12 mouse cellular contexts compared by ENCODE assay signal in genomic region chr7:73535861-73536200, GRCm38 (mm10). TPM values are rescaled to one million over a fixed set of nuclear protein-coding genes. Genes with fewer than 3 reads are reported as not detected.
DNase-seq lines count a peak whose midpoint lies in the region; ATAC-seq and TF ChIP-seq lines count a peak whose summit lies in the region.
"Had no signal": no experiment of that assay in that cellular context is flagged by ENCODE, and none has a peak within 500 bp of the region (broad histone marks: within the 10 kb centered on the region; RNA-seq: fewer than 3 reads in every experiment).

No protein-coding gene starts in this region.

- WGBS in lung, embryonic 14.5 days: 54% methylated on average over 4 of the region's 4 CpGs
- WGBS in lung, adult 2 months: 30% methylated on average over 4 of the region's 4 CpGs
- 45% methylated on average over 4 of the region's 4 CpGs for WGBS in forebrain, postnatal 0 days
- WGBS in liver, postnatal 0 days (ENCODE audit: insufficient replicate concordance): 53% methylated on average over 4 of the region's 4 CpGs

- H3K4me2 ChIP-seq in lung, embryonic 14.5 days: peak overlapping the region; percentile 38; the same call in 1 of the 2 replicates
- H3K4me2 ChIP-seq in forebrain, postnatal 0 days (ENCODE audit: low read depth): peak overlapping the region; percentile 8; the same call in 1 of the 2 replicates
- 0 out of 2 replicates have a peak overlapping the region, but pooled peaks have one; percentile 5 for H3K4me2 ChIP-seq in liver, postnatal 0 days (ENCODE audit: low read depth, low read length)

- no peak for ATAC-seq in lung, embryonic 14.5 days (ENCODE audit: insufficient read depth)
- ATAC-seq in forebrain, postnatal 0 days: no peak
- no peak for ATAC-seq in liver, postnatal 0 days
- ATAC-seq: activated CD4-positive, CD25-positive, alpha-beta regulatory T cell, adult 4 months had no signal

- TF ChIP-seq POLR2A in lung, adult 2 months (IDR thresholded peaks at IDR 0.05; ENCODE audit: borderline replicate concordance, extremely low read depth, low read depth, low read length): no peak

- no peaks in the 10 kb centered on the region for H3K9me3 ChIP-seq in lung, embryonic 14.5 days (ENCODE audit: low read depth, low read length)
- H3K9me3 ChIP-seq in forebrain, postnatal 0 days (ENCODE audit: low read length): no peaks in the 10 kb centered on the region
- H3K9me3 ChIP-seq in liver, postnatal 0 days (ENCODE audit: low read length): no peaks in the 10 kb centered on the region

- no peak overlapping the region for H3K4me3 ChIP-seq in lung, embryonic 14.5 days (ENCODE audit: low read depth, low read length)
- H3K4me3 ChIP-seq in lung, adult 2 months (replicated peaks; ENCODE audit: extremely low read depth, low read depth, low read length): no peak overlapping the region
- no peak overlapping the region for H3K4me3 ChIP-seq in forebrain, postnatal 0 days (ENCODE audit: low read depth, low read length)
- H3K4me3 ChIP-seq in liver, postnatal 0 days (ENCODE audit: low read depth, low read length): no peak overlapping the region

- peak; percentile 56 for DNase-seq in heart, adult 11 months
- no peak for DNase-seq in heart, adult 8-10 months (ENCODE audit: low spot score)
- no peak for DNase-seq in lung, embryonic 14.5 days
- no peak for DNase-seq in lung, adult 2 months
- DNase-seq in forebrain, postnatal 0 days: no peak
- no peak for DNase-seq in liver, postnatal 0 days
- no peak for DNase-seq in cerebellum, adult 11-12 months
- DNase-seq in layer of hippocampus, postnatal 36 days: no peak
- DNase-seq: cerebellum, adult 9-11 months; kidney, postnatal 36 days; right cerebral cortex, postnatal 14 days had no signal

- peaks cover 40% of the 10 kb centered on the region for H3K36me3 ChIP-seq in lung, embryonic 14.5 days (ENCODE audit: insufficient read depth)
- H3K36me3 ChIP-seq in forebrain, postnatal 0 days (ENCODE audit: insufficient read depth): no peaks in the 10 kb centered on the region
- peaks cover 14% of the 10 kb centered on the region for H3K36me3 ChIP-seq in liver, postnatal 0 days (replicated peaks; ENCODE audit: insufficient read depth, low read length)

- TF ChIP-seq CTCF in lung, embryonic 14.5 days (IDR thresholded peaks at IDR 0.05; ENCODE audit: low read depth): no peak
- TF ChIP-seq CTCF in lung, adult 2 months (IDR thresholded peaks at IDR 0.05; ENCODE audit: insufficient read depth, low read length): no peak
- TF ChIP-seq CTCF in forebrain, postnatal 0 days (IDR thresholded peaks at IDR 0.05; ENCODE audit: low read depth): no peak
- TF ChIP-seq CTCF in liver, postnatal 0 days (IDR thresholded peaks at IDR 0.05; ENCODE audit: low read depth): no peak

- no peak for TF ChIP-seq EP300 in liver, postnatal 0 days (IDR thresholded peaks at IDR 0.05; ENCODE audit: low read depth)

- no peaks in the 10 kb centered on the region for H3K27me3 ChIP-seq in lung, embryonic 14.5 days (ENCODE audit: insufficient read depth, low read length)
- H3K27me3 ChIP-seq in forebrain, postnatal 0 days (ENCODE audit: insufficient read depth, low read length): no peaks in the 10 kb centered on the region
- no peaks in the 10 kb centered on the region for H3K27me3 ChIP-seq in liver, postnatal 0 days (ENCODE audit: insufficient read depth, low read length)

- H3K4me1 ChIP-seq in lung, embryonic 14.5 days (ENCODE audit: insufficient read depth): peaks cover 28% of the 10 kb centered on the region
- H3K4me1 ChIP-seq in lung, adult 2 months (ENCODE audit: control insufficient read depth, insufficient read depth, low read length): peaks cover 33% of the 10 kb centered on the region
- peaks cover 15% of the 10 kb centered on the region for H3K4me1 ChIP-seq in forebrain, postnatal 0 days (ENCODE audit: insufficient read depth)
- H3K4me1 ChIP-seq in liver, postnatal 0 days (ENCODE audit: insufficient read depth): peaks cover 41% of the 10 kb centered on the region

- no peak overlapping the region; the same call in 1 of the 2 replicates for H3K9ac ChIP-seq in lung, embryonic 14.5 days
- no peak overlapping the region for H3K9ac ChIP-seq in forebrain, postnatal 0 days
- H3K9ac ChIP-seq in liver, postnatal 0 days (replicated peaks): no peak overlapping the region

- H3K27ac ChIP-seq in lung, embryonic 14.5 days (ENCODE audit: low read depth): peak overlapping the region; percentile 67
- H3K27ac ChIP-seq in forebrain, postnatal 0 days (ENCODE audit: low read depth, low read length): no peak overlapping the region
- H3K27ac ChIP-seq in liver, postnatal 0 days (ENCODE audit: low read depth): peak overlapping the region; percentile 52

RNA-seq across cellular contexts. Expression of gene Chd2, which starts 5.8 kb away (rescaled TPM):
- total RNA-seq in heart, adult 8-10 months (2022): 10 to 100 TPM; 37.2 to 45.8 (median 39.8) TPM
- polyA plus RNA-seq in lung, embryonic 14.5 days (2014; fragmentation: Nextera tagmentation; extraction: Ambion mirVana): 58.7 and 62.1 TPM in 2 replicates
- 41.0 and 48.5 TPM in 2 replicates for polyA plus RNA-seq in lung, adult 2 months (2012; rRNA removed)
- 31.9 and 53.9 TPM in 2 replicates for total RNA-seq in forebrain, postnatal 0 days (2014; rRNA removed)
- polyA plus RNA-seq in forebrain, postnatal 0 days (2015; fragmentation: Nextera tagmentation; extraction: Ambion mirVana): 20.2 and 32.0 TPM in 2 replicates
- polyA plus RNA-seq in liver, postnatal 0 days (2015; fragmentation: Nextera tagmentation; extraction: Ambion mirVana): 14.1 and 17.2 TPM in 2 replicates
- total RNA-seq in layer of hippocampus, postnatal 36 days (2021): 10 to 100 TPM; 46.4 to 61.7 TPM
